Mouse (Mus musculus) C2C12 (cell line): Measurements from ENCODE around the gene Cdh18. TPM values are rescaled to one million over a fixed set of nuclear protein-coding genes. Genes with fewer than 3 reads are reported as not detected.

Experiments
- H3K27me3 ChIP-seq: one replicate; pipeline ENCODE4 v1.6.1; 2011; ENCODE audit not compliant: control insufficient read depth, insufficient read depth, insufficient read length
- H3K36me3 ChIP-seq: one replicate; pipeline ENCODE4 v1.6.1; 2011; ENCODE audit not compliant: control insufficient read depth, insufficient read depth
- H3K4me3 ChIP-seq: one replicate; pipeline ENCODE4 v1.5.1; 2011; ENCODE audit warnings: mild to moderate bottlenecking, control low read depth; ENCODE audit not compliant: poor library complexity, insufficient read depth, severe bottlenecking
- H3K79me2 ChIP-seq: one replicate; pipeline ENCODE4 v1.6.1; 2011; ENCODE audit not compliant: control insufficient read depth, insufficient read depth
- H3K79me3 ChIP-seq: one replicate; pipeline ENCODE4 v1.6.1; 2011; ENCODE audit warnings: low read depth, control low read depth
- H3ac ChIP-seq: one replicate; pipeline ENCODE3; 2011; ENCODE audit warnings: low read depth; ENCODE audit not compliant: control insufficient read depth, insufficient read length
- CEBPB ChIP-seq: IDR thresholded peaks from one replicate; pipeline ENCODE4 v1.6.1; 2011; ENCODE audit warnings: low read depth, mild to moderate bottlenecking, control low read depth, moderate library complexity
- CTCF ChIP-seq: IDR thresholded peaks from one replicate; pipeline ENCODE4 v1.5.1; 2011; ENCODE audit not compliant: control insufficient read depth, insufficient read depth, insufficient read length
- FOSL1 ChIP-seq: IDR thresholded peaks from one replicate; pipeline ENCODE4 v1.8.0; 2011; ENCODE audit warnings: mild to moderate bottlenecking, low read length; ENCODE audit not compliant: poor library complexity, insufficient read depth, severe bottlenecking
- MAX ChIP-seq: IDR thresholded peaks from one replicate; pipeline ENCODE4 v1.6.1; 2011; ENCODE audit warnings: mild to moderate bottlenecking, control low read depth
- MYOD1 ChIP-seq: IDR thresholded peaks from one replicate; pipeline ENCODE4 v1.6.1; 2011; ENCODE audit warnings: low read depth; ENCODE audit not compliant: control insufficient read depth, insufficient read length
- MYOG ChIP-seq: IDR thresholded peaks from one replicate; pipeline ENCODE4 v1.6.1; 2011; ENCODE audit not compliant: control insufficient read depth, insufficient read length; ENCODE audit errors: extremely low read depth
- USF1 ChIP-seq: IDR thresholded peaks from one replicate; pipeline ENCODE4 v1.6.1; 2011; ENCODE audit warnings: low read depth, mild to moderate bottlenecking, control low read depth, moderate library complexity
- polyA plus RNA-seq: library from polyadenylated mRNA; unstranded; fragments of >200 nt; fragmentation: generic; extraction: Trizol; gene quantifications from one replicate; pipeline ENCODE4 v1.2.1, GENCODE M21; 2012; ENCODE audit warnings: missing spikeins

Cdh18 gene
- polyA plus RNA-seq, 1 experiment: 2.9 TPM

GRCm38 (mm10) chr15:23416450-23417080 is 867.7 kb downstream of the Cdh18 start:
- H3K36me3 ChIP-seq: no peaks in the 10 kb centered on the region
- H3K4me3 ChIP-seq: no peak overlapping the region

DNA sequence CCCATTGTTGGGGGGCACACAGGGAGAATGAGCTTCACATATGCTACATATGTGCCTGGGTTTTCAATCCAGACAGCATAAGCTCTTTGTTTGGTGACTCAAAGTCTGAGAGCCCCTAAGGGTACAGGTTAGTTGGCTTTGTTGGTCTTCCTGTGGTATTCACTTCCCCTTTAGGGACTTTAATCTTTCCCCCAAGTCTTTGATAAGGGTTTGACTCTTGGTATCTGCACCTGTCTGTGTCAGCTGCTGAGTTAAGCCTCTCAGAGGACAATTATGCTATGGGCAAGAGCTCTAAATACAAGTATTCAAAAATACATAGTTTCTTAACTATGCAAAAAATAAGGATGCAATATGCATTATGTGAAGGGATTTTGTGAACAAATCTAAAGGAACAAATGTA is 869.3 kb downstream of the Cdh18 start:
- Histone ChIP-seq H3K36me3 (no peaks in the 10 kb centered on the region), H3K79me3 (no peaks in the 10 kb centered on the region), H3K79me2 (no peaks in the 10 kb centered on the region), H3ac (no peak overlapping the region), H3K27me3 (no peaks in the 10 kb centered on the region), H3K4me3 (no peak overlapping the region)
- TF ChIP-seq MAX: no peak
- no peak for TF ChIP-seq FOSL1
- TF ChIP-seq MYOG: no peak

More at GRCm38 (mm10) chr15:23416450-23417080, 867.7 kb downstream of the Cdh18 start:
- no peak overlapping the region for H3ac ChIP-seq
- no peaks in the 10 kb centered on the region for H3K79me3 ChIP-seq
- TF ChIP-seq MYOD1: no peak
- TF ChIP-seq MYOG: no peak
- no peak for TF ChIP-seq FOSL1
- no peak for TF ChIP-seq CEBPB
- no peak for TF ChIP-seq CTCF
- TF ChIP-seq USF1: no peak
- TF ChIP-seq MAX: no peak
- H3K27me3 ChIP-seq: no peaks in the 10 kb centered on the region
- H3K79me2 ChIP-seq: no peaks in the 10 kb centered on the region

- Histone ChIP-seq H3K79me2 (no peaks in the 10 kb centered on the region), H3ac (no peak overlapping the region), H3K36me3 (no peaks in the 10 kb centered on the region), H3K4me3 (no peak overlapping the region), H3K27me3 (no peaks in the 10 kb centered on the region), H3K79me3 (no peaks in the 10 kb centered on the region)
- TF ChIP-seq CTCF: no peak
- peak; percentile 53 for TF ChIP-seq CEBPB
- peak; percentile 56 for TF ChIP-seq USF1
- TF ChIP-seq MAX: peak; percentile 69
Measured at GRCm38 (mm10) chr15:23420010-23420409, 871.2 kb downstream of the Cdh18 start.

- H3K27me3 ChIP-seq: no peaks in the 10 kb centered on the region
- no peaks in the 10 kb centered on the region for H3K79me3 ChIP-seq
- H3K79me2 ChIP-seq: no peaks in the 10 kb centered on the region
- no peak for TF ChIP-seq CTCF
- no peak for TF ChIP-seq MYOG
- TF ChIP-seq CEBPB: peak; percentile 100
- TF ChIP-seq FOSL1: peak; percentile 36
- no peak for TF ChIP-seq MYOD1
- no peak for TF ChIP-seq MAX
- no peak for TF ChIP-seq USF1
- no peak overlapping the region for H3ac ChIP-seq
- no peaks in the 10 kb centered on the region for H3K36me3 ChIP-seq
- no peak overlapping the region for H3K4me3 ChIP-seq
Measured at GRCm38 (mm10) chr15:23430021-23430420, 881.2 kb downstream of the Cdh18 start.

GRCm38 (mm10) chr15:23448542-23448941 is 899.7 kb downstream of the Cdh18 start:
- Histone ChIP-seq H3K36me3 (no peaks in the 10 kb centered on the region), H3K4me3 (no peak overlapping the region), H3K27me3 (no peaks in the 10 kb centered on the region), H3K79me2 (no peaks in the 10 kb centered on the region), H3ac (no peak overlapping the region), H3K79me3 (no peaks in the 10 kb centered on the region)
- TF ChIP-seq MYOG (no peak), MAX (peak; percentile 42), FOSL1 (peak; percentile 41), CTCF (no peak), MYOD1 (peak; percentile 24), USF1 (no peak), CEBPB (no peak)

- H3K4me3 ChIP-seq: no peak overlapping the region
- H3K36me3 ChIP-seq: no peaks in the 10 kb centered on the region
- H3K79me3 ChIP-seq: no peaks in the 10 kb centered on the region
- TF ChIP-seq CEBPB (peak; percentile 68), MYOD1 (peak; percentile 68), MYOG (no peak), MAX (peak; percentile 97), FOSL1 (peak; percentile 79), USF1 (no peak), CTCF (no peak)
- H3ac ChIP-seq: no peak overlapping the region
- no peaks in the 10 kb centered on the region for H3K27me3 ChIP-seq
- H3K79me2 ChIP-seq: no peaks in the 10 kb centered on the region
Measured at GRCm38 (mm10) chr15:23452098-23452625, 903.3 kb downstream of the Cdh18 start.
